Mouse (Mus musculus) thymus, adult 2 months (tissue): ENCODE data around the gene Odam. TPM values are rescaled to one million over a fixed set of nuclear protein-coding genes. Genes with fewer than 3 reads are reported as not detected.

ENCODE experiments used
- DNase-seq: peaks from one replicate; pipeline ENCODE4 v3.0.0; 2021
- H3K27ac ChIP-seq: fragments of 200-500 bp; 2 replicates; pipeline ENCODE4 v1.5.1; 2012; ENCODE audit warnings: low read length, control low read depth; ENCODE audit not compliant: control insufficient read depth, insufficient read depth
- H3K27me3 ChIP-seq: fragments of 200-500 bp; 2 replicates; pipeline ENCODE4 v1.6.1; 2012; ENCODE audit warnings: mild to moderate bottlenecking, low read length, moderate library complexity, mixed read lengths; ENCODE audit not compliant: control insufficient read depth, insufficient read depth
- H3K36me3 ChIP-seq: fragments of 200-500 bp; 2 replicates; pipeline ENCODE4 v1.6.1; 2012; ENCODE audit warnings: mild to moderate bottlenecking, low read length, moderate library complexity; ENCODE audit not compliant: control insufficient read depth, insufficient read depth
- H3K4me1 ChIP-seq: fragments of 200-500 bp; replicated peaks from 2 replicates; pipeline ENCODE4 v1.6.1; 2012; ENCODE audit warnings: low read length; ENCODE audit not compliant: control insufficient read depth, insufficient read depth
- H3K4me3 ChIP-seq: fragments of 200-500 bp; 2 replicates; pipeline ENCODE4 v1.5.1; 2012; ENCODE audit warnings: mild to moderate bottlenecking, low read length, control low read depth, moderate library complexity; ENCODE audit not compliant: control insufficient read depth, insufficient read depth
- CTCF ChIP-seq: fragments of 200-500 bp; IDR thresholded peaks from 2 replicates; pipeline ENCODE4 v1.5.1; 2012; ENCODE audit warnings: mild to moderate bottlenecking, control low read depth, low read length, moderate library complexity, borderline replicate concordance; ENCODE audit not compliant: control insufficient read depth, poor library complexity, insufficient read depth; ENCODE audit errors: extremely low read depth
- POLR2A ChIP-seq: fragments of 200-500 bp; IDR thresholded peaks from 2 replicates; pipeline ENCODE4 v1.6.1; 2012; ENCODE audit warnings: mild to moderate bottlenecking, low read length, control low read depth, moderate library complexity; ENCODE audit not compliant: control insufficient read depth, poor library complexity, insufficient read depth; ENCODE audit errors: extremely low read depth
- polyA plus RNA-seq: library from polyadenylated mRNA; depleted of rRNA; stranded (reverse); fragments of >200 nt; gene quantifications from 2 replicates; pipeline ENCODE4 v1.2.3, GENCODE M21; 2012; rRNA removed

Gene Odam
- polyA plus RNA-seq, 1 experiment = 0.47 TPM

- H3K27me3 ChIP-seq = no peaks in the 10 kb centered on the region
- no peaks in the 10 kb centered on the region for H3K4me1 ChIP-seq
- no peaks in the 10 kb centered on the region for H3K36me3 ChIP-seq
- TF ChIP-seq POLR2A = no peak
- no peak for TF ChIP-seq CTCF
- no peak overlapping the region for H3K4me3 ChIP-seq
- no peak overlapping the region for H3K27ac ChIP-seq
- DNase-seq = no peak
Observed at GRCm38 (mm10) chr5:87942515-87942914, 57.7 kb downstream of the Odam start.

Other genes starting within 250 kb of the Odam start
- gene Csn1s1, start 218.8 kb upstream of the Odam start, polyA plus RNA-seq = 0.34 and 0.88 TPM in 2 replicates
- 41.8 and 47.3 TPM in 2 replicates for gene Csn2, start 185.4 kb upstream of the Odam start, polyA plus RNA-seq
- 0.75 and 0.88 TPM in 2 replicates for gene Csn1s2a, start 110.5 kb upstream of the Odam start, polyA plus RNA-seq
- gene Csn1s2b, start 76.9 kb upstream of the Odam start, polyA plus RNA-seq = not detected in 2 replicates
- not detected in 2 replicates for gene Prr27, start 59.3 kb upstream of the Odam start, polyA plus RNA-seq
- 0.13 and 0.70 TPM in 2 replicates for gene Csn3, start 40.5 kb downstream of the Odam start, polyA plus RNA-seq
- not detected in 2 replicates for gene 2310003L06Rik, start 84.4 kb downstream of the Odam start, polyA plus RNA-seq
- gene Gm28434, start 84.5 kb downstream of the Odam start, polyA plus RNA-seq = not detected in 2 replicates
- not detected in 2 replicates for gene Cabs1, start 94.4 kb downstream of the Odam start, polyA plus RNA-seq
- not detected in 2 replicates for gene Smr3a, start 117.5 kb downstream of the Odam start, polyA plus RNA-seq
- gene Smr2, start 201.5 kb downstream of the Odam start, polyA plus RNA-seq = not detected in 2 replicates
- not detected in 2 replicates for gene Gm11116, start 226.5 kb downstream of the Odam start, polyA plus RNA-seq